Mouse (Mus musculus) myocyte (in vitro differentiated cells): Measurements from ENCODE around the gene Hrh1. TPM values are rescaled to one million over a fixed set of nuclear protein-coding genes. Genes with fewer than 3 reads are reported as not detected.

Source experiments
- H3K27me3 ChIP-seq: one replicate; pipeline ENCODE4 v1.6.1; 2011; ENCODE audit not compliant: control insufficient read depth, insufficient read depth, insufficient read length
- H3K36me3 ChIP-seq: one replicate; pipeline ENCODE4 v1.6.1; 2011; ENCODE audit not compliant: control insufficient read depth, insufficient read depth
- H3K4me2 ChIP-seq: one replicate; pipeline ENCODE4 v1.6.1; 2011; ENCODE audit warnings: low read depth, control low read depth
- H3K4me3 ChIP-seq: one replicate; pipeline ENCODE4 v1.5.1; 2011; ENCODE audit warnings: mild to moderate bottlenecking, control low read depth, moderate library complexity
- H3K79me2 ChIP-seq: one replicate; pipeline ENCODE4 v1.6.1; 2011; ENCODE audit not compliant: control insufficient read depth, insufficient read depth
- H3ac ChIP-seq: one replicate; pipeline ENCODE4 v1.6.1; 2011; ENCODE audit not compliant: control insufficient read depth, insufficient read length
- CEBPB ChIP-seq: IDR thresholded peaks from 2 replicates; pipeline ENCODE4 v1.6.1; 2011; ENCODE audit warnings: mild to moderate bottlenecking, moderate library complexity; ENCODE audit not compliant: poor library complexity, insufficient read depth, severe bottlenecking
- E2F4 ChIP-seq: IDR thresholded peaks from one replicate; pipeline ENCODE4 v1.6.1; 2011; ENCODE audit warnings: mild to moderate bottlenecking, control low read depth, moderate library complexity; ENCODE audit not compliant: insufficient read depth
- MAX ChIP-seq: IDR thresholded peaks from one replicate; pipeline ENCODE4 v1.6.1; 2011; ENCODE audit warnings: low read depth, mild to moderate bottlenecking, control low read depth
- MYOD1 ChIP-seq, 3 experiments: IDR thresholded peaks; one replicate each; pipeline ENCODE4 v1.6.1; 2011; ENCODE audit warnings: control low read depth in 2 of 3, low read depth in 2 of 3, mild to moderate bottlenecking in 2 of 3, moderate library complexity in 1 of 3; ENCODE audit not compliant: insufficient read length in 2 of 3, control insufficient read depth in 1 of 3
- MYOG ChIP-seq, 3 experiments: IDR thresholded peaks; one replicate each; pipeline ENCODE4 v1.6.1; 2011; ENCODE audit warnings: control low read depth in 2 of 3, low read depth in 2 of 3, mild to moderate bottlenecking in 2 of 3; ENCODE audit not compliant: insufficient read length in 2 of 3, control insufficient read depth in 1 of 3, insufficient read depth in 1 of 3
- POLR2A ChIP-seq: IDR thresholded peaks from one replicate; pipeline ENCODE4 v1.6.1; 2011; ENCODE audit warnings: low read depth, mild to moderate bottlenecking, control low read depth, moderate library complexity; ENCODE audit not compliant: insufficient read length
- POLR2AphosphoS2 ChIP-seq: IDR thresholded peaks from one replicate; pipeline ENCODE4 v1.6.1; 2011; ENCODE audit warnings: low read depth, control low read depth; ENCODE audit not compliant: insufficient read length
- REST ChIP-seq: IDR thresholded peaks from one replicate; pipeline ENCODE4 v1.6.1; 2011; ENCODE audit warnings: mild to moderate bottlenecking, control low read depth, moderate library complexity; ENCODE audit not compliant: insufficient read depth, insufficient read length
- SRF ChIP-seq: IDR thresholded peaks from one replicate; pipeline ENCODE4 v1.6.1; 2011; ENCODE audit warnings: low read depth; ENCODE audit not compliant: control insufficient read depth, insufficient read length
- TCF12 ChIP-seq: IDR thresholded peaks from one replicate; pipeline ENCODE4 v1.6.1; 2011; ENCODE audit warnings: mild to moderate bottlenecking, control low read depth; ENCODE audit not compliant: poor library complexity, insufficient read depth, severe bottlenecking
- TCF3 ChIP-seq: IDR thresholded peaks from one replicate; pipeline ENCODE4 v1.6.1; 2011; ENCODE audit warnings: low read depth, control low read depth; ENCODE audit not compliant: insufficient read length
- USF1 ChIP-seq: IDR thresholded peaks from one replicate; pipeline ENCODE4 v1.6.1; 2011; ENCODE audit warnings: low read depth, mild to moderate bottlenecking, control low read depth, moderate library complexity
- polyA plus RNA-seq: library from polyadenylated mRNA; unstranded; fragments of >200 nt; fragmentation: generic; extraction: Trizol; gene quantifications from one replicate; pipeline ENCODE4 v1.2.1, GENCODE M21; 2012; ENCODE audit warnings: missing spikeins

The Hrh1 gene
- polyA plus RNA-seq, 1 experiment, result 0.50 TPM

DNA sequence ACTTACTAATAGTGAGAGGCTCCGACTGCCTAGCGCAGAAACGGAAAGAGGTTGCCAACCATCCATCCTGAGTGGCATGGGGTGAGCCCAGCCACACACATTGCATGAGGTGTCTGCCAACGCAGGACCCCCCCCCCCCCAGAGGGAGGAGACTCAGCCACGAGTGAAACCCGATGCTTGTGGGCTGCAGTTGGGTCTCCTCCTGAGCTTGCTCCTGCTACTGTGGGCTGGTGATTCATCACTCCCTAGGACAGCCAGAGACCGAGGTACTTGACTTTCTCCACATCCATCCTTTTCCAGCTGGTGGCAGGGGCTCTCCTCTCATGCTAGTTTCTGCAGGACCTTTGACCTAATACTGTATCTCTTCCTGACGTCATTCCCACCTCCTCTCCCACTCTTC, 5.9 kb downstream of the Hrh1 start:
- Histone ChIP-seq H3K4me3 (no peak overlapping the region), H3ac (no peak overlapping the region), H3K36me3 (no peaks in the 10 kb centered on the region), H3K4me2 (peak overlapping the region; percentile 97), H3K79me2 (no peaks in the 10 kb centered on the region), H3K27me3 (no peaks in the 10 kb centered on the region)
- TF ChIP-seq SRF (peak; percentile 28), MYOG (IDR thresholded peaks at IDR 0.05; ENCODE audit: control insufficient read depth in 1 of 3, insufficient read depth in 1 of 3, insufficient read length in 2 of 3, low read depth in 2 of 3) (peak in 1 of 3 experiments; percentile 38), POLR2AphosphoS2 (no peak), USF1 (no peak), MYOD1 (IDR thresholded peaks at IDR 0.05; ENCODE audit: control insufficient read depth in 1 of 3, insufficient read length in 2 of 3, low read depth in 2 of 3) (peak in 1 of 3 experiments; percentile 47), MAX (no peak), CEBPB (no peak)

DNA sequence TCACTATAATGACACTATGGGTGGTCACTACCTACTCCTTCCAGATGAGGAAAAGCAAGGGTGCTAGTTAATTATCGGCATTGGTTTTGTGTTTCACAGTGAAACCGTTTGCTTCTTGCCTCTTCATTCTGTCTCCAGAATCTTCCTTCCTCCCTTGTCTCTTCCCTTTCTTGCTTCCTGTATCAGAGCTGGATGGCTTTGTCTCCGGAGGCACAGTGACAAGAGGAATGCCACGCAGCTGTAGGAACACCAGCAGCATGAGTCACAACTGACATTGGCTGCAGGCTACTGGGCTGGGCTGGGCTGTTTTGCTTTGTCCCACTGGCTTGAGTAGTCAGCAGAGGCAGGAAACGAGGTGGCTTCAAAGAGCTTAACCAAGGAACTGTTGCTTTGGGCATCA, 6.4 kb downstream of the Hrh1 start:
- no peak for TF ChIP-seq MAX
- no peak for TF ChIP-seq POLR2A
- peak in 1 of 3 experiments; percentile 74 for TF ChIP-seq MYOG (IDR thresholded peaks at IDR 0.05; ENCODE audit: control insufficient read depth in 1 of 3, insufficient read depth in 1 of 3, insufficient read length in 2 of 3, low read depth in 2 of 3)
- TF ChIP-seq E2F4, result no peak
- TF ChIP-seq MYOD1 (IDR thresholded peaks at IDR 0.05; ENCODE audit: control insufficient read depth in 1 of 3, insufficient read length in 2 of 3, low read depth in 2 of 3), result peak in 2 of 3 experiments; percentile 37 to 81
- TF ChIP-seq TCF12, result peak; percentile 18
- no peak for TF ChIP-seq CEBPB
- no peak for TF ChIP-seq TCF3
- TF ChIP-seq SRF, result no peak
- TF ChIP-seq POLR2AphosphoS2, result no peak
- TF ChIP-seq USF1, result no peak
- no peak for TF ChIP-seq REST
- H3K4me2 ChIP-seq, result peak overlapping the region; percentile 97
- H3K4me3 ChIP-seq, result no peak overlapping the region
- no peaks in the 10 kb centered on the region for H3K79me2 ChIP-seq
- no peak overlapping the region for H3ac ChIP-seq
- no peaks in the 10 kb centered on the region for H3K27me3 ChIP-seq
- H3K36me3 ChIP-seq, result no peaks in the 10 kb centered on the region

DNA sequence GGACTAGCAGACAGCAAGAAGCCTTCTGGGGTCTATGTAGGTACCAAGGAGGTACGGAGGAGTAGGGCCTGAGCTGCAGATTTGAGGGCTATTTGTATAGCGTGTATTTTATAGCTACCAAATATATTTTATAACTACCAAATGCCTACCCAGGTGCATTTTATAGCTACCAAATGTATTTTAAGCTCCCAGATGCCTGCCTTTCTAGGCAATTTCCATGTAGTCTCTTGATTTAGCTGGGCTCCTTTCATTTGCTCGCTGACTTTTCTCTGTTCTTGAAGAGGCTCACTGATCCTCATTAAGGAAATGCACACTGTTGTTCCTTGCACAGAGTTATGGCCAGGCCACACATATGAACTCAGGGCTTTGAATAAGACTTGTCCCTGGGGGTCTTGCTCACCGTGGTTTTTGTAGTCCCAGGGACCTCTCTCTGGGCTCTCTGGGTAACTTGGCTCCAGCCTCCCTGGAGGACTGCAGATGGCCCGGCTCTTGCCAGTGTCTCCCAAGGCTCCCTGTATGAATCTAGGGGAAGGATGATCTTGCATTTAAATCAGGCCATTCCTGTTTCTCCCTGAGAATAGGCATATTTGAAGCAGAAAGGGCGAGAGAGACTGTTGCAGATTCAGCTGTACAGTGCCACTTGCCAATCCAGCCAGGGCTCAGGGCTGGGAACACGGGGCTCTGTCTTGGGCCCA, 7.2 kb downstream of the Hrh1 start:
- Histone ChIP-seq H3K27me3 (no peaks in the 10 kb centered on the region), H3K36me3 (no peaks in the 10 kb centered on the region), H3K4me3 (no peak overlapping the region), H3K4me2 (peak overlapping the region; percentile 97), H3K79me2 (no peaks in the 10 kb centered on the region), H3ac (no peak overlapping the region)
- no peak for TF ChIP-seq CEBPB
- no peak for TF ChIP-seq TCF12
- TF ChIP-seq MAX, result no peak
- no peak for TF ChIP-seq MYOD1 (IDR thresholded peaks at IDR 0.05; ENCODE audit: control insufficient read depth in 1 of 3, insufficient read length in 2 of 3, low read depth in 2 of 3)

DNA sequence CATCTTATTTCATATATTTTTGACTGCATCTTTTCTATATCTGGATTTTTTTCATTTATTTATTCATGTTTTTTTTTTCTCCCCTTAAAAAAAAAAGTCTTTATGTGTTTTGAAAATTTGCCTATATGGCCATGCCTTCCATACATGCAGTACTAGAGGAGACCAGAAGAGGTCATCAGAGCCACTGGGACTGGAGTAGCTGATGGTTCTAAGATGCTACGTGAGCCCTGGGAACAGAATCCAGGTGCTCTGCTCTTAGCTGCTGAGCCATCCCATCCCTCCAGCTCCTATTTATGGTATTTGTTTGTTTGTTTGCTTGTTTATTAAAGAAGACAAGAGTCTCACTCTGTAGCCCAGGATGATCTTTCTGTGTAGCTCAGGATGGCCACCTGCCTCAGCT, 8.9 kb downstream of the Hrh1 start:
- H3K79me2 ChIP-seq, result no peaks in the 10 kb centered on the region

DNA sequence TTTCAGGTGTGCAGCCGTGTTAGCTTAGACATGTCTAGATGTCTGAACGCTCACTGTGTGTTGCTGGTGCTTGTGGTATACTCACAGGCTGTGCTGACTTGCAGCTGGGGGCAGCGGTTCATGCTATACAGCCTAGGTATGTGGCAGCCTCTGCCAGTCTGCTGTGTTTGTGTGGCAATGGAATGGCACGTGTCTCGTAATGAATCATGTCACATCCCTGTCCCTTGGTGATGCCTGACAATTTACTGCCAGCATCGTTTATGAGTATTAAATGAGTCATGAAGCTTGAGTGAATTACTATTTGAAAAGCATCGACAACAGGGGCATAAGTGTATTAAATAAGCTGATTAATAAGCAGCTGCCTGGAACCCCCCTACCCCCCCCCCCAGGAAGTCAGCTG, 9.3 kb downstream of the Hrh1 start:
- Histone ChIP-seq H3K79me2 (no peaks in the 10 kb centered on the region), H3K4me2 (no peak overlapping the region), H3K4me3 (no peak overlapping the region), H3K27me3 (no peaks in the 10 kb centered on the region), H3K36me3 (no peaks in the 10 kb centered on the region), H3ac (no peak overlapping the region)
- TF ChIP-seq POLR2A (no peak), MYOD1 (IDR thresholded peaks at IDR 0.05; ENCODE audit: control insufficient read depth in 1 of 3, insufficient read length in 2 of 3, low read depth in 2 of 3) (no peak), CEBPB (no peak), MYOG (IDR thresholded peaks at IDR 0.05; ENCODE audit: control insufficient read depth in 1 of 3, insufficient read depth in 1 of 3, insufficient read length in 2 of 3, low read depth in 2 of 3) (no peak), TCF3 (no peak), USF1 (no peak), TCF12 (no peak), REST (no peak), POLR2AphosphoS2 (no peak), MAX (no peak), SRF (no peak), E2F4 (no peak)

More for the DNA sequence above, 8.9 kb downstream of the Hrh1 start:
- no peak overlapping the region for H3ac ChIP-seq
- TF ChIP-seq TCF12 (no peak), POLR2AphosphoS2 (no peak), MAX (no peak), SRF (no peak), POLR2A (no peak), MYOD1 (IDR thresholded peaks at IDR 0.05; ENCODE audit: control insufficient read depth in 1 of 3, insufficient read length in 2 of 3, low read depth in 2 of 3) (no peak), REST (no peak), TCF3 (no peak), E2F4 (no peak)
- no peaks in the 10 kb centered on the region for H3K27me3 ChIP-seq
- H3K36me3 ChIP-seq, result no peaks in the 10 kb centered on the region
- no peak overlapping the region for H3K4me2 ChIP-seq
- H3K4me3 ChIP-seq, result no peak overlapping the region
